Comparison of ENCODE assay signal across 11 mouse cellular contexts in the genomic region with DNA sequence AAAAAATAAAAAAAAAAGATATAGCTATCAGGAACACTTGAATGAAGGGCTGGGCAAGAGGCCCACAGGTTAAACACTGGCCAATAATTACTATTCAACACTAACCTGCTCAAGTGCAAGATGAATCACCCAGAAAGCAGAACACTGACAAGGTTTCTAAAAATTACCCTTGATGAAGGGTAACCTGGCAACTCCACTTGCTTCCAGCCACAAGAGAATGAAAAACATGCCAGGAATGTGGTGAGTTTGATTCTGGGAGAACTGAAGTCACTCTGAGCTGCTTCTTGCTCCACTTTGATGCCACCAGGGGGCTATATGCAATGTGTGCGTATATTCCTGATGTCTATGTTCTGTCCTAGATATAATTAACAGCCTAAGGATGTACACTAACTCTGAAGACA. TPM values are rescaled to one million over a fixed set of nuclear protein-coding genes. Genes with fewer than 3 reads are reported as not detected.
DNase-seq lines count a peak whose midpoint lies in the region; ATAC-seq and TF ChIP-seq lines count a peak whose summit lies in the region.
"Had no signal": no experiment of that assay in that cellular context is flagged by ENCODE, and none has a peak within 500 bp of the region (broad histone marks: within the 10 kb centered on the region; RNA-seq: fewer than 3 reads in every experiment).

No protein-coding gene starts in this region.

- H3K36me3 ChIP-seq in kidney, postnatal 0 days (ENCODE audit: insufficient read depth, low read length), result no peaks in the 10 kb centered on the region
- H3K36me3 ChIP-seq: embryonic facial prominence, embryonic 13.5 days; limb, embryonic 13.5 days had no signal

- no peak for ATAC-seq in CD4-positive, CD25-positive, alpha-beta regulatory T cell, adult 4 months
- no peak for ATAC-seq in kidney, postnatal 0 days (replicated peaks; ENCODE audit: low FRiP score, low read depth)

- no peak overlapping the region for H3K4me2 ChIP-seq in kidney, postnatal 0 days (ENCODE audit: low read length)
- H3K4me2 ChIP-seq: embryonic facial prominence, embryonic 13.5 days; limb, embryonic 13.5 days had no signal

- H3K4me3 ChIP-seq in kidney, postnatal 0 days (replicated peaks; ENCODE audit: low read depth, low read length), result no peak overlapping the region
- H3K4me3 ChIP-seq: embryonic facial prominence, embryonic 13.5 days; limb, embryonic 13.5 days had no signal

- no peaks in the 10 kb centered on the region for H3K27me3 ChIP-seq in kidney, postnatal 0 days (ENCODE audit: insufficient read depth, low read length)
- H3K27me3 ChIP-seq: embryonic facial prominence, embryonic 13.5 days; limb, embryonic 13.5 days had no signal

- peak; percentile 71 for TF ChIP-seq CTCF in kidney, postnatal 0 days (IDR thresholded peaks at IDR 0.05; ENCODE audit: low read depth)

- H3K27ac ChIP-seq in kidney, postnatal 0 days, result peak overlapping the region; percentile 63
- H3K27ac ChIP-seq: embryonic facial prominence, embryonic 13.5 days; limb, embryonic 13.5 days had no signal

- WGBS in kidney, postnatal 0 days, result 9% methylated on average over 1 of the region's 1 CpGs

- H3K9ac ChIP-seq in kidney, postnatal 0 days (ENCODE audit: low read depth, low read length), result no peak overlapping the region
- H3K9ac ChIP-seq: embryonic facial prominence, embryonic 13.5 days; limb, embryonic 13.5 days had no signal

- DNase-seq in CD4-positive, CD25-positive, alpha-beta regulatory T cell, adult 2 months (ENCODE audit: low read depth, low spot score), result peak; percentile 31
- peak; percentile 5 for DNase-seq in urinary bladder, postnatal 14 days (ENCODE audit: low spot score)
- DNase-seq in urinary bladder, adult 2 months (ENCODE audit: low spot score), result no peak
- DNase-seq in kidney, postnatal 0 days (ENCODE audit: low spot score), result peak; percentile 84
- DNase-seq in yolk sac, embryonic 10.5 days (ENCODE audit: low spot score), result peak; percentile 21
- no peak for DNase-seq in natural killer cell, adult 2 months (ENCODE audit: low spot score in 2 of 2)
- DNase-seq in gastrocnemius, adult 18-20 months (ENCODE audit: low spot score), result no peak
- DNase-seq: B cell, adult 2 months had no signal

- peaks cover 4% of the 10 kb centered on the region; the same call in 1 of the 2 replicates for H3K4me1 ChIP-seq in kidney, postnatal 0 days (replicated peaks; ENCODE audit: insufficient read depth, low read length)

- no peaks in the 10 kb centered on the region for H3K9me3 ChIP-seq in kidney, postnatal 0 days (replicated peaks; ENCODE audit: low read length)
- H3K9me3 ChIP-seq: embryonic facial prominence, embryonic 13.5 days; limb, embryonic 13.5 days had no signal

RNA-seq across cellular contexts. Expression of a gene that starts 2.2 kb away (rescaled TPM):
- 1 to 10 TPM; 7.8 to 8.7 TPM for polyA plus RNA-seq in CD4-positive, CD25-positive, alpha-beta regulatory T cell, adult 4 months (2017; shearing (Covaris generic))
- polyA plus RNA-seq in urinary bladder, adult 2 months (2012; rRNA removed), result 30.0 and 38.1 TPM in 2 replicates
- polyA plus RNA-seq in kidney, postnatal 0 days (2015; fragmentation: Nextera tagmentation; extraction: Ambion mirVana), result 13.1 and 15.2 TPM in 2 replicates
- 10 to 100 TPM; 33.2 to 34.5 TPM for total RNA-seq in gastrocnemius, adult 18-20 months (2021)

RNA-seq across cellular contexts. Expression of a gene that starts 6.5 kb away (rescaled TPM):
- 1 to 10 TPM; 2.8 to 4.0 TPM for polyA plus RNA-seq in CD4-positive, CD25-positive, alpha-beta regulatory T cell, adult 4 months (2017; shearing (Covaris generic))
- 37.5 and 41.9 TPM in 2 replicates for polyA plus RNA-seq in urinary bladder, adult 2 months (2012; rRNA removed)
- 32.2 and 37.4 TPM in 2 replicates for polyA plus RNA-seq in kidney, postnatal 0 days (2015; fragmentation: Nextera tagmentation; extraction: Ambion mirVana)
- total RNA-seq in gastrocnemius, adult 18-20 months (2021), result 10 to 100 TPM; 25.1 to 28.4 TPM

RNA-seq across cellular contexts. Expression of a gene that starts 26.0 kb away (rescaled TPM):
- 10 to 100 TPM; 48.4 to 49.7 TPM for polyA plus RNA-seq in CD4-positive, CD25-positive, alpha-beta regulatory T cell, adult 4 months (2017; shearing (Covaris generic))
- polyA plus RNA-seq in urinary bladder, adult 2 months (2012; rRNA removed), result 13.8 and 16.4 TPM in 2 replicates
- polyA plus RNA-seq in kidney, postnatal 0 days (2015; fragmentation: Nextera tagmentation; extraction: Ambion mirVana), result 8.5 and 9.8 TPM in 2 replicates
- under 1 TPM; 0.50 to 0.66 TPM for total RNA-seq in gastrocnemius, adult 18-20 months (2021)

Comparison
In these comparisons a context has a peak if more than half of its experiments do, and no peak if none do; other contexts are left out.
1. DNase-seq: peak in CD4-positive, CD25-positive, alpha-beta regulatory T cell, adult 2 months (single experiment), urinary bladder, postnatal 14 days (single experiment), kidney, postnatal 0 days (single experiment) and yolk sac, embryonic 10.5 days (single experiment); none in urinary bladder, adult 2 months (single experiment), natural killer cell, adult 2 months (0 of 2) and gastrocnemius, adult 18-20 months (single experiment).